Mouse (Mus musculus): ENCODE measurements around the gene Ebf1. TPM values are rescaled to one million over a fixed set of nuclear protein-coding genes. Genes with fewer than 3 reads are reported as not detected.

Gene Ebf1
- total RNA-seq, 1 experiment from 2014 or later, result 7.4 TPM

DNA sequence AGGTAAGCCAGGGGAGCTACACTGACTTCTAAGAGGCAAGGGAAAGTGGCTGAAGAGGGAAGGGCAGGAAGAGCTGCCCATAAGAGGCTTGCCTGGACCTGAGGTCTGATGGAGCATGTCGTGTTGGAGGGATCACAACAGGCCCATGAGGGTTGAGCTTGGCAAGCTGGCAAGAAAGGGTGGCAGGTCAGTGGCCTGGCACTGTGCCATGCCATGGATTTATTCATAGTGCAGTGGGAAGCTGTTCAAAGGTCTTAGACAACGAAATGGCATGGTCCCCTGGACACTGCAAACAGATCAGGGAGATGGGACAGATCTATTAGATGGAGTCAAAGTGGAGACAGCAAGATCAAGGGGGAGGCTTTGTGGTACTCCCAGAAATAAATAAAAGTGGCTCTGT is 24.4 kb downstream of the Ebf1 start:
- no peak for ATAC-seq (replicated peaks; ENCODE audit: insufficient number of reproducible peaks, low FRiP score, low TSS enrichment, poor library complexity, severe bottlenecking)

DNA sequence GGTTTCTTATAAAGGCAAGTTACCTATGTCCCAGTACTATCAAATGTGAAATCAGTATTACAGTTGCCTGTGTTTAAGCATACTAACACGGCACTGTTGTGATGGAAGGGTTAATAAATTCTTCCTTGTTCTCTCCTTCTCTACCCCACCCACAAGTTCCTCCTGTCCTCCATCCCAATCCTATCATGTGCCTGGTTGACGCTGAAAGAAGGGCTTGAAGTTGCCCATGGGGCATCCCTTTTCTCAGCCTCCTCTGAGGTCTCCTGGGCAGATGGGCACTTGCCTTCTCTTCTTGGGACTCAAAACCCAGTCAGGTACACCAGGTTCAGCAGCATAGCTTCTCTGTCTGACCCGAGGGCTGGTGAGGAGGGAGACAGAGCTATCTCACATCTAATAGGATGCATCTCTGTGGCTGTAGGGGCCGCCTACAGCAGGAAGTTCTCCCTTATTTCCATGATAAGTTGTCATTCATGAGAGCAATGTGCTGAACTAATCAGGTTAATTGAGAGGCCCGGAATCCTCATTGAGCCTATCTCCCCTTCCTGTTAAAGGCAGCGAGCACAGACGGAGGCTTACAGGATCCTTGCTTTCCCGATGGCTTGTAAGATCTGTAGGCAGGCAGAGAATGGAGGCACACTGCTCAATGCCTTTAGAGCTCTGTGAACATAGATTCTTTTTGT is 37.4 kb downstream of the Ebf1 start:
- ATAC-seq (replicated peaks; ENCODE audit: insufficient number of reproducible peaks, low FRiP score, low TSS enrichment, poor library complexity, severe bottlenecking), result no peak

DNA sequence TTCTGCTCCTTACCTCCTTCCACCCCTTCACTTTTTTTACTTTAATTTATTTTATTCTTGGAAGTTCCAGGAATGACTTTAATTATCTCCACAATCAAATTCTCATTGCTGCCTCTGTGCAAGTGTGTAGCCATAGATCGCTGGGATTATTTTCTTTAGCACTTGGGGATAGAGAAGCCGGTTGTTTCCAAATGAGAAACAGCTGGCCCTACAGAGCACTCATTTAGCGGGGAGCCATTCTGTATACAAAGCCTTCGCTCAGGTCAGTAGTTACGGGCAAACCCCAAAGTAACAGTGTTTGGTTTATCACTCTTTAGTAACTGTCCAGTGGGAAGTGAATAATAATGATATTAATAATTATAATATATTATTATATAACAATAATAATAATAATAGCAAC is 38.4 kb downstream of the Ebf1 start:
- ATAC-seq (replicated peaks; ENCODE audit: insufficient number of reproducible peaks, low FRiP score, low TSS enrichment, poor library complexity, severe bottlenecking), result no peak

DNA sequence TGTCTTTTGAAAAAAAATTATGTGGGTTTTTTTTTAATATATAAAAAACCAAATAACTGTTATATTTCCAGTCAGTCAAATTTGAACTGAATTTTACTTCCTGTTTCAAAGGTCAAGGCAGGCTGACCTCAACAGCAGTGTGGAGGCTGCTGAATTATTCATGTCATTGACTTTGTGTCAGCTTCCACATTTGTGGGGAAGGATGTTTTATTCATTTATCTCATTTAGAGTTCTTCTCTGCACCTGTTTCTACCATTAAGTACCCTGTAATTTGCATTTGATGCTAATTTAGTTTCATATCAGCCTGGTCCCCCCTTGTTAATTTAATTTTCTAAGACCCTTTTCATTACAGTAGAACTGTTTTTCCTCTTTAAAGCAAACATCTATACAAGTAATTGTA is 39.8 kb downstream of the Ebf1 start:
- ATAC-seq (replicated peaks; ENCODE audit: insufficient number of reproducible peaks, low FRiP score, low TSS enrichment, poor library complexity, severe bottlenecking), result no peak

DNA sequence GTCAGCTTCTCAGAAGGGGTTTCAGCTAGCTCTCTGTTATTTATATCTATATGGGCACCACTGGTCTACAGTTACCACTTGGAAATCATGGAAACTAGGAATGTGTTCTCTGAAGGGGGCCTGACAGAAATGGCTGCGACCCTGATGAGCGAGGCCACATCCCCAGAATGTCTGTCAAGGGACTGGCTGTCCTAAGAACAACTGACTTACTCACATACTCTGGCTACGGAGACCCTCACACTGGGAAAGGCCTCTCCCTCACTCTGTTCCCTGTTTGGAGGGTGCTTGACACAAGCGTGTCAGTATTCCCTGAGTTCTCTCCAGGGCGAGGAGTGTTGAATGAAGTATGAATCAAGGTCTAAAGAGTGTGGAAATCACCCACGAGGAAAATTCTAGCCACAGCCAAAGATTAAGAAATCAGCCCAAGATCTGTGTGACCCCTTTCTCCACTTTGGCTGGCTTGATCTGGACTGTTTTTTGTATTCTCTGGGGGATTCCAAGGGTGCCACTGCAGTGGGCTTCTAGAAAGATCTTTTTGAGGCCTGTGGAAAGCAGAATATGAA is 40.8 kb downstream of the Ebf1 start:
- ATAC-seq (replicated peaks; ENCODE audit: insufficient number of reproducible peaks, low FRiP score, low TSS enrichment, poor library complexity, severe bottlenecking), result no peak

DNA sequence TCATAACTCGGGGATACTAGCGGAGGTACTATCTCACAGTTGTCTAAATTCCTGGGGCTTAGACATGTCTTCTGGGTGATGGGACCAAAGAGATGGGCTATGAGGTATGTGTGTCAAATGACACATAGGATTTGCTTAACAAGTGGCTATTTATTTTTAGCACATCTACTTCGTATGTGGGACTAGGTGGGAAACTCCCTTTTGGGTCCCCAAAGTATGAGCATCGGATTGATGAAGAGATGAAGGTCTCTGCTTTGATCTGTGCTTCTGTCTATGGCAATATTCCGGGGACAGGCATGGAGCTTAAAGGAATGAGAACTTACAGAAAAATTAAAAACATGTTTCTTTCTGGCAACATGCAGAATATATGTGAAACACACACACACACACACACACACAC is 44.8 kb downstream of the Ebf1 start:
- no peak for ATAC-seq (replicated peaks; ENCODE audit: insufficient number of reproducible peaks, low FRiP score, low TSS enrichment, poor library complexity, severe bottlenecking)

DNA sequence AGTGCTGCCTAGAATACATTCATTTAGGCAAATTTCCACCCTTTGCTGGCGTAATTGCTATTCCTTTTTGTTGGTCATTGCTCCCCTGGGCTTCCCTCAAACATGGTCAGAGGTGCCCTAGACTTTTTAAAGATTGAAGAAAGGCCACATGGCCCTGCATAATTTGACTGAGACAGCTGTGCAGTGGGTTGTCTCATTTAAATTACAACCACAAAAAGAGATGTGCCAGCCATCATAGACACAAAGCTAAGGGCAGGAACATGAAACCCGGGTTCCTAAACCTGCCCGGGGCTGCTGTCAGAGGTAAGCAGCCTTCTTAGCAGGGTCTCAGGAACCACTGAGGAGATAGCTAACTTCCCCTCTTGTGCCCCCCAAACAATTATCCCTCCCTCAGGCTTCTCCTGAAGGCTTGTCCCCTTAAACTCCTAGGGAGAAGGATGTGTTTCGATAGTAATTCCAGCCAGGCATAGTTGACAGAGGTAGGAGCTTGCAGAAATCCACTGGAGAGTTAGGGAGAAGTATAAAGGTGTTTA is 46.6 kb downstream of the Ebf1 start:
- ATAC-seq (replicated peaks; ENCODE audit: insufficient number of reproducible peaks, low FRiP score, low TSS enrichment, poor library complexity, severe bottlenecking), result no peak

DNA sequence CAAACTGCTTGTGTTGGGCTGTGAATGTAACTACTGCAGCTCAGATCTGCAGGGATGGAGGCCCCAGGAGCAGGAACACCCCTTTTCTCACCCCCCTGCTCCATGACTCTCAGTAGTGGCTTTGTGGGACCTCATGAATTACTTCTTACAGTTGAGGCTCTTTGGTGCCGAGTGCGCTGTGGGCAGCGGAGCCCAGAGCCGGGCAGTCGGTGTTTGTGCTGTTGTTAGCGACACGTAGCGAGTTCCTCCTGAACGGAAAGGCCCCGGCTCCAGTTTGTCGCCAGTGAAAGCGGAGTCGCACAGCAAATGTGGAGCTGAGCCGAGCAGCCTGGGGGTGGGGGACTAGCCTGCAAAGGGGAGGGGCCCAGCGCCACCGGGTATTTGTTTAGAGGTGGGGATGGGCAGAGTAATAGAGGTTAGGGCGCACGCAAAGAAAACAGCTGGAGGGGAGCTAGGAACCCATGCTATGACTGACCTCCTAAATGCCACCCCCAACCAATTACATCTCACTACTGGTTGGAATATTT is 48.1 kb downstream of the Ebf1 start:
- ATAC-seq (replicated peaks; ENCODE audit: insufficient number of reproducible peaks, low FRiP score, low TSS enrichment, poor library complexity, severe bottlenecking), result no peak

DNA sequence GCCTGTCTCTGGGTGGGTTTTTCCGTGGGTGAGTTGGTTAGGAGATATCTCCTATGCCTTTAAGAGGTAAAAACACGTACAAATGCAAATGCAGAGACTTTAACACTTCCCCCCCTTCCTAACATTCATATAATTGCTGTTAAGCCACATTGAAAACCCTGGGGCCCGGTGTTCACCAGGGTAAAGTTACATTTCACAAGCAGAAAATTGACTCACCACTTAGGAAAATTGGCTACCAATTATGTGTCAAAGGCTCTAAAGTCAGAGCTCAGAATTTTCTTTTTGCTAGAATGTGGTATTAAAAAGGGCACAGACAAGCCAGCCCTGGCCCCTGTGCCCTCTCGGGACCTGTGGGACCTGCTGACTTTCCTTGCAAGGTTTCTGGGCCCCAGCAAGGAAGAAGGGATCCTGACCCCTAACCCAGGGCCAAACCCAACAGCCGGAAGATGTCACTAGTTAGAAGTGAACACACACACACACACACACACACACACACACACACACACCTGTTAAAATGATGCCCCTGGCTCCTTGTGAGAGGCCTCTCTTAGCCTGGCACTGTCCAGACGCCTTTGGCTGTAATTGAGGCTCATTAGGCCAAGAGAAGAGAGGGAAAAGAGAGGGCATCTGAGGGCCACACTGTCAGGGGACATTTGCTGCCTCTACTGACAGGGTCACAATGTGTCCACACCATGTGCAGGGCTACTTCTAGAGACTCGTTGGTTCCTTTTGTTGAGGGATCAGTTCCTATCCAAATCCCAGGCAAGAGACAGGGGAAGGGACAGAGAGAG is 48.8 kb downstream of the Ebf1 start:
- ATAC-seq (replicated peaks; ENCODE audit: insufficient number of reproducible peaks, low FRiP score, low TSS enrichment, poor library complexity, severe bottlenecking), result no peak

DNA sequence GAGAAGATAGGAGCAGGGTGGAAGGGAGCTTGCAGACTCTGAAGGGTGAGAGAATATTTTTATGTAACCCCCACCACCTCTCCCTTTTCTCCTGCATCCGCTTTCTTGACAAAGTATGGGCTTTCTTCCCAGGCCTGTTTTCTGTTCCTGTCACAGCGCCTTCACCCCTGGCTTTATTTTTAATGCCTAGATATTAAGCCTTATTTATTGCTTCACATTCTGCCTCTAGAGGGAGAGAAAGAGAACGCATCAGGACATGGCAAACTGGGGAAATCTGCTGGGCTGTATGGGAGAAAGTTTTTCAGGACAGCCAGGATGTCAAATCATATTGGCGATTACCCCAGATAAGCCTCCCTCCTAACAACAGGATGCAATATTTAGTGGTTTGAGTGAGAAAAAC is 49.6 kb downstream of the Ebf1 start:
- no peak for ATAC-seq (replicated peaks; ENCODE audit: insufficient number of reproducible peaks, low FRiP score, low TSS enrichment, poor library complexity, severe bottlenecking)

DNA sequence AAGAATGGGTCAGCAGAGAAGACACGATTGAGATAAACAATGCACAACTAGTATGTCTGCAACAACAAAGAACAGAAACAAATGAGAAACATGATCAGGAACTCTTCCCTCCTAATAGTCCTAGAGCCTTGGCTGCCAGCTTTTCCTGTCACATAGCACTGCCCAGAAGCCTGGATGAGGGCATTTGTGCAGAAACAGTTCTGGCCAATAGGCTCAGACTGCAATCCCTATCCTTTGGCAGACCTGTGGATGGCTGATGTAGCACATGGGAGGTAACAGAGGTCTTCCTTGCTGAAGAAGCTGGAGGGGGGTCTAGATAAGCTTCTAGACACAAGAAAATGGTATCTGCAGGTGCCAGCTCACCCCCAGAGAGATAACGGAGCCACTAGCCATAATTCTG is 64.2 kb downstream of the Ebf1 start:
- ATAC-seq (replicated peaks; ENCODE audit: insufficient number of reproducible peaks, low FRiP score, low TSS enrichment, poor library complexity, severe bottlenecking), result no peak

DNA sequence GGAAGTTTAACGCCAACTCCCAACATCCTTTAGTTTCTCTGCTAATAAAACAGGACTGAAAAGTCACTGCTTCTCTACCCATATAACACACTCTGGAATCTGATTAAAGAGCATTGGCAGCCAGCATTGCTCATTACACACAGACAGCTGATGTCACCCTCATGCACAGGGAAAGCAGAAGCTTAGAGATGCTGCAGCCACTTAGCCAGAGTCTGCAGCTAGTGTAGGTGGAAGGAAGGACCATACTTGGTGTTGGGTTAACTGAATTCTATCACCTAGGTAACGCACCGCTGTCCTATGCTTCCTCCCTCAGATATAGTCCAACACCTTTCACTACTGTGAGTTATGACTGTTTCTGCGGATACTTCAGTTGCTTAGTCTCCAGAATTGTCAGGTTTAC is 64.9 kb downstream of the Ebf1 start:
- ATAC-seq (replicated peaks; ENCODE audit: insufficient number of reproducible peaks, low FRiP score, low TSS enrichment, poor library complexity, severe bottlenecking), result peak; percentile 66; the same call in 1 of the 2 replicates

DNA sequence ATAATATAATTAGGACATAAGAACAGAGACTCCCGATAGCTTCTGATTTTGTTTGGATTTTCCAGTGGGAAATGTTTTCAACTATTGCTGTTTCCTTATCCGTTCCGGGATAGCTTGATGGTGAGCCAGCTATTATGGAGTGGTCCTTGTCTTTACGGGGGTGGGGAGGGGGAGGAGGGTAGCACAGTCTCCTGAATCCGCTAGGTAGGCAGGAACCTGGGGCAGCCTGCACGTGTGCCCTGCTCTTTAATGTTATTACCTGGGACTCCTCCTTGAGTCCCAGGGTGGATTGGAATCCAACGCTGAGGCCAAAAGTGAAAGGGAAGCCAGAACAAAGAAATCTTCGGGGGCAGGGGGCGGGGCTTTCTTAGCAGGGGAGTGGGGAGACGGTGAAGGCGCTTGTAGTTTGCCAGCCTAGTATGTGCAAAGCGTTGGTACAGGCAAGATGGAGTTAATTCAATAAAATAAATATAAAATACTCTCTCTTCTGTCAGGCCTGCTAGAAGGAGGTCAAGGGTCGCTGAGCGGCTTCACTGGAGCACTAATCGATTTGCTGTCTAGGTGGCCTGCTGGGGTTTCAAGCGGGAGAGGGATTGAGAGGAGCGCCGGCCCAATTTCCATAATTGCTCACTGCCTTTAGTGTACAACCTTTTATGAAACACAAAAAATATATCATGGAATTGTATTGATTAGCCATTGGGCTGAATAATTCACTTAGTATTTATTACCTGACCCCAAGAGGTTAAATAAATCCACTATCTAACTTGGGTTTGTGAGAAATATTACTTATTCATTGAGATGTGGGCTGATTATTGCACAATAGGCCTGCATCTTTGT is 65.8 kb downstream of the Ebf1 start:
- no peak for ATAC-seq (replicated peaks; ENCODE audit: insufficient number of reproducible peaks, low FRiP score, low TSS enrichment, poor library complexity, severe bottlenecking)

DNA sequence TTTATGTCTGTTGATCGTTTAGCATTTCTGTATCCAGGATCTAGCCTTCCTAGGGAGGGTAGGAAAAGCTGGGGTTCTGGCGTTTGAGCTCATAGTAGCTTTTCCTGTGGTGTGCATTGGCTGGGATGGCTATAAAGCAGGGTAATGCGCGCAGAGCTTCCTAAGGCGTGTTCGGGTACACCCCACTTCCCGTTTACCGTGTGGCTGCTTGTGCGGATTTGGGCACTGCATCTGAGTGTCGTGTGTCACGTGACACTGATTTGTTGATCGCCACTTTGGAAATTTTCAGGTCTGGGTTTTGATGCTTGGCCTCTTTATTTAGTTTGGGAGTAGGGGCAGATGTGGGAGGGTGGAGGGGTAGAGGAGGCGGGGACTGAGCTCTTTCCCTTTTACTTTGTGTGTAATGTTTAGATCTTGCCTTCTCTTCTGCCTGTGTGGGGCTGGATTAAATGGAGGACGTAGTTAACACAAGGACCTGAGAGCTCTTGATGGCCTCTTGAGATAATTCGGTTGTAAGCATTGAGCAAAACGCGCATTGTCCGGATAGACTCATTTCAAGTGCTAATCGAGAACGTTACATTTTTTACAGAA is 67.5 kb downstream of the Ebf1 start:
- ATAC-seq (replicated peaks; ENCODE audit: insufficient number of reproducible peaks, low FRiP score, low TSS enrichment, poor library complexity, severe bottlenecking), result no peak

DNA sequence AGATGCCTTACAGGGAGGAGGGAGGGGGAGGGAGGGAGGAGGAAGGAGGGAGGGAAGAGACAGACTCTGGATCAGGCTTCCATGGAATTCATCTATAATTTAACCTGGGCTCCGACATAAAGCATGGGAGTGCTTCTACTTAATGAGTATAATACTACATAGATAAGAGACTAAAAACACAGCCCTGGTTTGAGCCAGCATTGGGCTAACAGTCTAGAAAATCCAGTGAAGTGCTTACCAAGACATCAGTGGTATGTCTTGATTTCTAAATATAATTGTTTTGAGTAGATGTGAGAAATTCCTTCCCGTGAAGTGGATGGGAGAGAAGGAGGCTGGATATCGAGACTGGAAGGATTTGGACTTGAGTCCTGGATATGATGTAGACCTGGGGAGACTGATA is 68.0 kb downstream of the Ebf1 start:
- ATAC-seq (replicated peaks; ENCODE audit: insufficient number of reproducible peaks, low FRiP score, low TSS enrichment, poor library complexity, severe bottlenecking), result no peak

DNA sequence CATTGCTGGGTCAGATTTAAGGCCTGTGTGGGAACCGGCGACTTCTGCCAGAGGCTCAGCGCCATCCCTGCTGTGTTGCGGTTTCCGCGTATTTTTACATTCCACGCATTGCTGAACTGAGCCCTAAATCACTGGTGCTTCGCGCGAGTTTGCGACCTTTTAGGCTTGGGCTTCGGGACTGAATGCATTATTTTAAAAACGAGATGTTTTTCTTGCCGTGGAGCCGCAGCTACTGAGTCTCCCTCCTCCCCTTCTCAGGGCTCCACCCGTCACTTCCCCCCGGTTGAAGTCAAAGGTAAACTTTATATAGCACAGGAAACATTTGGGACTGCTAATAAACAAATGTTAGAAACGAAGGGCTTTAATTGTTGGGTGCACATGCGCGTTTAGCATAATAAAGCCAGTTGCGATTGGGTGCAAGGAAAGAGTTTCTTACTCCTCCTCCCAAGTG is 68.8 kb downstream of the Ebf1 start:
- ATAC-seq (replicated peaks; ENCODE audit: insufficient number of reproducible peaks, low FRiP score, low TSS enrichment, poor library complexity, severe bottlenecking), result no peak

DNA sequence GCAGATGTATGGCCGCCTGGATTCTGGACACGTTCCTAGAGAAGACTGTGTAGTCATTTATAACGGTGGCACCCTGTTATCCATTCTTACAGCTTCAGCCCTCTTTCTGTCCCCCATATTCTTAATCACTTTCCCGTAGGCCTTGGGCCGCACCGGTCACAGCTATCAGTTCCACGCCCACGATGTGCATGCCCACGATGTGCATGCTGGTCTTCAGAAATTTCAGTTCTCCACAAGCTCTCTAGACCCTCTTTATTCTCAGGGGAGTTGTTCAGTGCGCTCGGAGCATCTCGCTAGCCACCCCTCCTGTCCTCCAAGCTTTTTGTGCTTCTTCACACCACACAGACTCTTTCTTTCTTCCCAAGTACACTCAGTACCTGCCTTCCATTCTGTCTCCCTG is 69.3 kb downstream of the Ebf1 start:
- ATAC-seq (replicated peaks; ENCODE audit: insufficient number of reproducible peaks, low FRiP score, low TSS enrichment, poor library complexity, severe bottlenecking), result no peak

DNA sequence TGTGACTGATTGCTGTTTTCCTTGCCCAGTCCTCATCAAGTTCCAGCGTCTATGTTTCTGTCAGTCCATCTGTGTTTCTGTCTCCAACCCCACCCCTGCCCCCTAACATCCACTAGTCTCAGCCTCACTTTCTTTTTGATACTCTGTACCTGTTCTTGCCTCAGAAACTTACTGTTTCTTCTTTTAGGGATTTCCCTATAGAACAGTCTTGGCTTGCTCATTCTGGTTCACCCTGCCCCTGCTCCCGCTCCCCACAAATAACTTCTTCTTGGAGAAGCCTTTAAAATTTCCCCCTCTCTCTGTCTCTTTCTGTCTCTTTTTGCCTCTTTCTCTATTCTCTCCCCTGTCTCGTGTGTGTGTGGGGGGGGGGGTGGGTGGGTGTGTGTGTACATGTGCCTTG is 71.4 kb downstream of the Ebf1 start:
- ATAC-seq (replicated peaks; ENCODE audit: insufficient number of reproducible peaks, low FRiP score, low TSS enrichment, poor library complexity, severe bottlenecking), result no peak

All from monocyte, adult 5-6 weeks (primary cell).